Mouse (Mus musculus) spleen, postnatal 10 days (tissue): Measurements from ENCODE around the gene Zcchc17.

Experiments
- DNase-seq, 2 experiments: peaks; one replicate each; pipeline ENCODE4 v3.0.0; 2021 to 2022; ENCODE audit warnings: low spot score in 2 of 2

The Zcchc17 gene

GRCm38 (mm10) chr4:130286531-130286930 lies 73.2 kb downstream of the Zcchc17 start:
- DNase-seq = no peak

GRCm38 (mm10) chr4:130283826-130284225 lies 75.9 kb downstream of the Zcchc17 start:
- DNase-seq = no peak

- DNase-seq = no peak
These were observed 76.9 kb downstream of the Zcchc17 start for GRCm38 (mm10) chr4:130282856-130283255.

- no peak for DNase-seq
These were observed 80.6 kb downstream of the Zcchc17 start, which contains the start of gene Serinc2 for GRCm38 (mm10) chr4:130279105-130279504. Gene Serinc2 (minus strand): TSS chr4:130279205.

- DNase-seq = no peak
These were observed 83.1 kb downstream of the Zcchc17 start for GRCm38 (mm10) chr4:130276573-130277176.

- DNase-seq = no peak
These were observed 84.0 kb downstream of the Zcchc17 start for GRCm38 (mm10) chr4:130275823-130276105.

GRCm38 (mm10) chr4:130275016-130275822 lies 84.5 kb downstream of the Zcchc17 start:
- DNase-seq = no peak

GRCm38 (mm10) chr4:130274346-130275015 lies 85.3 kb downstream of the Zcchc17 start:
- DNase-seq = no peak

GRCm38 (mm10) chr4:130273698-130274345 lies 85.9 kb downstream of the Zcchc17 start:
- no peak for DNase-seq

- no peak for DNase-seq
These were observed 89.0 kb downstream of the Zcchc17 start for GRCm38 (mm10) chr4:130270611-130271347.

GRCm38 (mm10) chr4:130270089-130270488 lies 89.7 kb downstream of the Zcchc17 start:
- peak in 1 of 2 experiments; percentile 38 for DNase-seq

- no peak for DNase-seq
These were observed 91.0 kb downstream of the Zcchc17 start for GRCm38 (mm10) chr4:130268736-130269135.

- peak in 1 of 2 experiments; percentile 45 for DNase-seq
These were observed 92.7 kb downstream of the Zcchc17 start for GRCm38 (mm10) chr4:130267069-130267468.

GRCm38 (mm10) chr4:130266601-130267000 lies 93.1 kb downstream of the Zcchc17 start:
- no peak for DNase-seq
